Mouse (Mus musculus) brain, embryonic 18.5 days (tissue): ENCODE data around the gene Slfn8.
"Not testable (repeated sequence)": the region's sequence is repeated elsewhere in the genome, so short reads cannot be mapped to it uniquely, and the experiment has no call there.

ENCODE experiments used
- DNase-seq: peaks from one replicate; pipeline ENCODE4 v3.0.0-alpha.2; 2012; ENCODE audit warnings: low read depth, low spot score

Gene Slfn8

DNA sequence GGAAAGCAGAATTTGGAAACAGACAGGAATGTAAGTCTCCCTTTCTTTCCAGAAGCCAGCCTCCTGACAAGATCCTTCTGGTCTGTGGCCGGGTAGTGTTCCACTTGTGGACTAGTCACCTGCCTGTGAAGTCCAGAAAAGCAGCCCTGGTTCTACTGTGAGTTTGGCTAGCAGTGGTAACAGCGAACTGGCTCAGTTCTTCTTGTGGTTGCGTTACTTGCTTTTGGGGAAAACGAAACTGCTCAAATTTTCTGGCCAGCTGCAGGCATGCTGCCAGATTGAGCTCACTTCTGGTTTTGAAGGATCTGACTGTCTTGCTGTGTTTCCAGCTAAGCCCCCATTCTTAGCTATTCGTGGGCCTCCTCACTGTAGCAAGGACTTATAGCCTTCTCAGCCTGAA, at the start of gene Slfn8:
Gene Slfn8 (minus strand): TSS at position 190 of the 400 bp plus-strand sequence.
- no peak for DNase-seq

DNA sequence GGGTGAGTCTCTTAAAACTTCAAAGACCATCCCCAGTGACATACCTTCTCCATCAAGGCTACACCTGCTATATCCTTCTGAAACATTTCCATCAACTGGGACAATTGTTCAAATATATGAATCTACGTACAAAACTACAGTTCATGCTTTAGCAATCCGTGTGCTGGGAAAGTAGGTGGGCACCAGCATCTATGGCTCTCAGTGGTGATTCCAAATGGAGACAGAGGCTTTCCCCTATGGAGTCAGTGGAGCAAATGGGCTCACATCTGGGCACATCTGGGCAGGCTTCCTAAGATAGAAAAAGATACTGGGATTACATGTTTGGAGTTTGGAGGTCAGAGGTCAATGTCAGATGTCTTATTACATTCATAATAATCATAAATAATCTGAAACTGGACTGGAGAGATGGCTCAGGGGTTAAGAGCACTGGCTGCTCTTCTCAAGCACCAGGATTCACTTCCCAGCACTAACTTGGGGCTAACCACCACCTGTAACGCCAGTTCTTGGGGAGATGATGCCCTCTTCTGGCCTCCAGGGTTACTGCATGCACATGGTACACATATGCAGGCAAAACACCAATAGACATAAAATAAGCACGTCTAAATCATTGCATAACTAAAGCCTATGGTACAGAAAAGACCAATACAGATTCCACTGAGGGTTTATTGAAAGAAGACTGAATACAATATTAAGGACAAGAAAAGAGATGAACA, 47.5 kb upstream of the Slfn8 start:
- DNase-seq: no peak

DNA sequence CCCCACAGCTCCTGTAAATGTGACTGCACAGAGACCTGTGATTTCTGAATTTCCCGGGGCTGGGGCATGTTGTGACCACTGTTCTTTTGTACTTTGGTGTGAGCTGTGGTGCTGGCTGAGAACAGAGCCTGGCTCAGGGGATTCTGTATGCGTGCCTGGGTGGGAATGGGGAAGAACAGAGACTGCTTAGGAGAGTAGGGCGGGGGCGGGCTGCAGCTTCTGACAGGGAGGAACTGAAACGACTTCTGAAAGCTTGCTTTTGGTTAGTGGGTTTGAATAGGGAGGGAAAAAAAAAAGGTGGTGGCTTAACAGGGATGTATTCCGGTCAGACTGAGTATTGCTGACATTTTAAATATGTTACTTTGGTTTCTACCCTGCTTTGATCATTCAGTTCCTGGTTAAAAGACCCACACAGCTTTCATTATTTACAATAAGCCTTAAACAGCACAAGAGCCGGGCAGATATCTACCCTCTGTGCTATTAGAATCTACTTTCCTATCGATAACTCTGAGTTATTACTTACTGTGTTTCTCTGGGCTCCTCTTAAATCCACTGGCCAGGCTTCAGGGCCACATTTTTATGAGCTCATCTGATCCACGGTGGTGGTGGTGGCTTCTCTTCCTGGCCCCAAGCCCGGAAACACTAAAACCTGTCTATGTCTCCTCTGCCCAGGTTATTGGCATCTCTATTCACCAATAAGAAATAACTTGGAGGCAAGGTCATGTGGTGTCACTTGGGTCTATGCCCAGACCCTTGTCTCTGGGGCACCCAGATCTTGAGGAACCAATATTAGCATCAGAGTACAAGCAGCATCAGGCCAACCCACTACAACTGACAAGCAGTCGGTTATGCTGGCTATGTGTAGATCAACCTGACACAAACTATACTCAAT, 46.3 kb upstream of the Slfn8 start:
- no peak for DNase-seq

DNA sequence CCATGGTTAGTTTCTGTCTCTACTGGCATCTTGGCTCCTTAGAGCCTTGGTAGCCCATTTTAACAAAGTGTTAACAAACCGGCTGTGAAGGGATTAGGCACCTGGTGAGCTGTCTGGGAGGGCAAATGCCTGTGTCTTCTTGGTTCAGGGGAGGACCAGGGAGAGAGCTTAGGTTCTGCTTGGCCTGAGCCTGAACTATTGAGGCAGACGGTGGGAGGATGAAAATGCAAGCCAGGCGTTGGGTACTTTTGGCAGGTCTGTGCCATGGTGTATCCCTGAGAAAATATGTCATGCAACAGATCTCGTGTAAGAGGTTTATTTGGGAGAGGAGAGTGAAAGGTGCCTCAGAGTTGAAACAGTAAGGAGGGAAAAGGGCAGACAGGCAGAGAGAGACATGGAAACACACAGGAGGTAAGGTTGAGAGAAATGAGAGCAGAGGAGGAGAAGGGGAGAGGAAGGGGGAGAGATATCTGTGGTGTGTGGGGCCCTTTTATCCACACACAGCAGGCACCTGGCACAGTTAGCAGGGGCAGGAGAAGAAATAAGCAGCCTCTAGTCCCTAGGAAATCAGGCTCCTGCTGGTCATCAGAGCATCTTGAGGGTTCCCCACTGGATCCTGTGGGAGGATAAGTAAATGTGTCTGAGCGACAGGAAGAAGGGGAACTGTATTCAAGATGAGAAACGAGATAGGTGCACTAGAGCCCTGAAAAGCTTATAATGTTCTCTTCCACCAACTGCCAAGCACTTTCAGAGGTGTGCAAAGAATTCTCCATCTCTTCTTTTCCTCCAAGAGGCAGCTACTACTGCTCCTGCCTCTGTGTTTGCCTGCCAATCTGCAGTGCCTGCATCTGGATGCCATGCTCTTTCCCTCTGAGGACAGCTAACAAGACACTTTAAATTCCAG, 45.1 kb upstream of the Slfn8 start:
- DNase-seq: no peak

DNA sequence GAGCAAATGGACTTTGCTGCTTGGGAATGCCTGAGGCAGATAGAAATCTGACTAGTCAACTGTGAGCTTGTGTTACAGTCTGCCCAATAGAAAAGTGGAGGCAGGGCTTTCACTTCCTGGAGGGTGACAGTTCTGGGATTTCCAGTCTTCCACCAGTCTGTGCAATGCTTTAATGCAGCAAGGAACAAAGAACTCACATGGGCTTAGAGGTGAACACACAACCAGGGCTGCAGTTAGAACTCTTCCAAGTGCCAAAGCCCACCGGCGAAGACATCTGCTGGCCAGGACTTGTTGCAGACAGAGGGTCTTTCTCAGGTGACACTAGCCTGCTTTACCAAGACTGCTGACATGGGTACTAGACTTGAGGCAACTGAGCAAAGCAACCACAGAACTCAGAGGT, 44.3 kb upstream of the Slfn8 start, which contains the start of gene Slfn2:
Gene Slfn2 (plus strand): TSS at position 167 of the 400 bp plus-strand sequence.
- no peak for DNase-seq

DNA sequence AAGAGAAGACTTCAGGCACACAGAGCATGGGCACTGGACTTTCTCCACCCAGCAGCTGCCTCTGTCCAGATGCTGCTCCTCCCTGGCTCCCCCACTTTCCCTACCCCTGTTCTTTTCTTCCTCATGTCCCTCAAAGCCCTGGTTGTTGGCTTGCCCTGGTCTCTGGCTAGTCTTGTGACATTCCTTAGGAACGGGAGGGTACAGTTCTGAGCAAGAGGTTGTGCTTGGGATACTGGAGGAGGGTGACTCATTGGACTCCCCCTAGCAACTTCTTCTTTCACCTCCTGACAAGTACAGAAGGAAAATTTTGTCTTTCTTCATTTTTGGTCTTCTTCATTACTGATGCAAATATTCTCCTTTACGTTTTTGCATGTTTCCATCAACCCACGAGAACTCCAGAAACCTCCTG, 43.3 kb upstream of the Slfn8 start:
- no peak for DNase-seq

DNA sequence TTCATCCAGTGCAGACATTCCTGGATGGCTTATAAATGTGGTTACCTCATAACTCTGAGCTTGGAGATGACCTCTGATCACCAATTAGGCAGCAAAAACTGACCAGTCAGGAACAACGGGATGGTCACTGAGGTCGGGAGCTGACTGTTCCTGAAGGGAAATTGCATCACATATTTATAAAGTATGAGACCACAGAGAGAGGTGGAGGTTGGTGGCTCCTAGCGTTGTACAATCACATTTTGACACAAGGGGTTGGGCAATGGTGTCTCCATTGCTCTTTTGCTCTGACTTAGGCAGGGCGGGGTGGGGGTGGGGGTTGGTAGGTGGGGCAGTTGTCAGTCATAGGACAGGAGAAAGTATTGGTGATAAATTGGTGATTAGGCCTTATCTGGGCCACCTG, 42.5 kb upstream of the Slfn8 start:
- DNase-seq: no peak

DNA sequence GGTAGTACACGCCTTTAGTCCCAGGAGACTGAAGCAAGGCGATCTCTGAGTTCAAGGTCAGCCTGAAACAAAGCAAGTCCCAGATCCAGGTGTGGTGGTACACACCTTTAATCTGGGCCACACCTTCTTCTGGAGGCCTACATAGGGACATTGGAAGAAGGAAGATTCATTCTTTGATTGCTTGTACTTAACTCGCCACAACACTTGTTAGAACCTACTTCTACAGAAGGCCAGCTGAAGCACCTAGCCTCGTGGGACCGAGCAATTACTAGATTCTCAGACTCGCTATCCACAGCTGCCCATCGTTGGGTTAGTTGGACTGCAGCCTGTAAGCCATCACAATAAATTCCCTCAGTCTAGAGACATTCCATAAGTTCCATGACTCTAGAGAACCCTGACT, 41.2 kb upstream of the Slfn8 start:
- no peak for DNase-seq

DNA sequence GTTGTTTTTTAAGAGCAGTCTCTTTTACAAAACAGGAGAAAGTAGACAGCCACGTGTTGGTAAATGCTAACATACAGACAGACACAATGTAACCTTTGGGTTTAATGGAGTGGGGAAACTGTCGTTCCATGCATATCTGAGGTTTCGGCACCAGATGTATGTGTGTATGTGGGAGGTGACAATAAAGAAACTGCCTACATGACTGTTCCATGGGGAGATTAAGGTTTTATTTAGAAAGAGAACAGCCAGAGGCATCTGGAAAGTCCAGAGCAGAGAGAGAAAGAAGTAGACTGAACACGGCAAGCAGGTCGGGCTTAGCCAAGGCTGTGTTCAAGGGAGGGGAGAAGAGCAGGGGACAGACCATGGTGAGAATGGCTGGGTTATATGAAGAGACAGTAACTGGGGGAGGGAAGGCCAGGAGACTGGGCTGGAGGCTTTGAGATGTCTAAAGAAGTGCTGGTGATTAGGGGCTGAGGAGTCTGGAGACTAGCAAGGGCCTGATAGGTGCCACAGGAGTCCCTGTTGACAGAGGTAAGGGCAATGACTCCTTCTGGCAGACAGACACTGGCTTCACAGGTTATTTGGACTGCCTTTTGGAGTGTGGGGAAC, 39.9 kb upstream of the Slfn8 start:
- no peak for DNase-seq

DNA sequence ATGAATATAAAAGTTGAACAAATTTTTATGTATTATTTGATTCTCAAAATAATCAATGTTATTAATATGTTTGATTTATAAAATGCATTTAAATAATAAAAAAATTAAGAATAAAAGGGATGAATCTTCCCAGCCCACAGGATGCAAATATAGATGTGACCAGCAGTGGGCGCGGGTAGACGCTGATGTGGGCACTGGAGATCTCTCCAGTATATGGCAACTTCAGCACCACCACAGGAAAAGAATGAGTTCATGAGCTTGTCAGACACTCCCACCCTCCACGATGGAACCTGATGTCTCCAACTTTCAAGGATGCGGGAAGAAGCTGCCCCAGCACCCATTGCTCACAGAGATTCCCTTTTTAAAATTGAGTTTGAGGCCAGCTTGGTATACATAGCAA, 37.3 kb upstream of the Slfn8 start:
- DNase-seq: no peak

DNA sequence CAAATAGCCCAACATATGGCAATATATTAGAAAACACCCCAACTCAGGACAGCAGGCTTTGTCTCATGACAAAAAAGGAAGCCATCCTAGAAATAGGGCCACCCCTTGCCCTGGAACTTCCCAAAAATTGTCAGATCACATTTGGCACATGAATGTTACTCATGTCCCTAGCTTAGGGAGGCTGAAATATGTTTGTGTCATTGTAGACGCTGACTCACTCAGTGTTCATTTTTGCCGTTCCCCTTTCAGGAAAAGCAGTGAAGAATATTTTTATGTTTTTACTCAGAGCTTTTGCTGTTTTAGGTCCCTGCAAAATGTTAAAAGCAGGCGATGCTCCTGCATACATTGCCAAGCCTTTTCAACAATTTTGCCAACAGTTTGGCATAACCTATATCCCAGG, 25.0 kb upstream of the Slfn8 start:
- no peak for DNase-seq

DNA sequence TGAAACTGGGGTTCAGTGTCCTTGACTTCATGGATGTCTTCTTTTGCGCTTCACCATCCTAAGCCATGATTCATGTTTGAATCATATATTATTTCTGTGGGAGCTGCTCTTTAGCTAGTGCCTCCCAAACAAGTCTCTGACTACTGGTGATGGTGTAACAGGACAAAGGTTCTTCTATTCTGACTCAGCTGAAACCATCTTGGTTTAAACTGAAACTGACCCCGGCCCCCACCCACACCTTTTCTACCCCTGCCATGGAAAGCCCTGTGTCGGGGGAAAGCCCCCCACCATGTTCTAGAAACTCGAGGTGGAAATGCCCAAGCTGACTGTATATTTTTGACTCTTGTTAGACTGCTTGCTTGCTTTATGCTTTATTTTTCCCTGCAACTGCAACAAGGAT, 23.3 kb upstream of the Slfn8 start:
- DNase-seq: no peak

DNA sequence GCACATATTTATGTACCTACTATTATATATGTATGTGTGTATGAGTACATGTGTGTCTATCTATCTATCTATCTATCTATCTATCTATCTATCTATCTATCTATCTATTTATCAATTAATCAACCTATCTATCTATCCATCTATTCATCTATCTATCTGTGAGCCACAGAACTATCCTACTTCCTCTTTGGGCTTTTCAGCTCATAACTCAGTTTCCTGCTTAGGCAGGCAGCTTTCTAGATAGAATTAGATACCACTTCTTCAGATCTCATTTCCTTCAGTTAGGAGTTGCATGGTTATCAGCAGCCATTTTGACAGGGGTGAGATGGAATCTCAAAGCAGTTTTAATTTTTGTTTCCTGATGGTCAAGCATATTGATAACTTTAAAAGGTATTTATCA, 20.4 kb upstream of the Slfn8 start:
- no peak for DNase-seq

DNA sequence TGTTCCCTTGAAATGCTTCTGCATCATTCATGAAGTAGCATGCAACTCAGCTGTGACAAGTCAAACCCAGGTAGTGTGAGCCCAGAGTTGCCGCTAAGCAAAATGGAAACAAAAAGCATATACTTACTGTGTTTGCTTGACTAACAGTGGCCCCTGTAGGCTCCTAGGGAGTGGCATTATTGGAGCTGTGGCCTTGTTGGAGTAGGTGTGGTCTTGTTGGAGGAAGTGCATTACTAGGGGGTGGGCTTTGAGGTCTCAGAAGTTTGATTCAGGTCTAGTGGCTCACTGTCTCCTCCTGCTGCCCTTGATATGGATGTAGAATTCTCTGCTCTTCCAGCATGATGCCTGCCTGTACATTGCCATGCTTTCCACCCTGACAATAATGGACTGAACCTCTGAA, 19.7 kb upstream of the Slfn8 start:
- DNase-seq: no peak

DNA sequence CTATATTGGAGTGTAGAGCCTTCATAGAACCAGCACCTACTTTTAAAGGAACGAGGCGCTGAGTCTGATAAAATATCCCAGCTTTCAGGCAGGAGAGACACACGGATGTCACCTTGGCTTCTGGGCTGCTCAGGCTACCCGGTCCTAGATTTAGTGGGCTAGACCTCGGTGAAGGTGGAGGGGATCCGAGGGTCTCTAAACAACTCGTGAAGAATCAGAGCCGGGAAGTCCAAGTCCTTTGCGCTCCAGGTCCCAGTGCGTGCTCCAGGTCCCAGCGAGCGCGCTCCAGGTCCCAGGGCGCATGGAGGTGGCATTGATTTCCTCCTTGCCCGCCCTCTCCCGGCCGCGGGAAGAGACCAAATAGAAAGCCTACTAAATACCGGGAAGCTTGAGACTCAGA, 19.2 kb upstream of the Slfn8 start:
- no peak for DNase-seq

DNA sequence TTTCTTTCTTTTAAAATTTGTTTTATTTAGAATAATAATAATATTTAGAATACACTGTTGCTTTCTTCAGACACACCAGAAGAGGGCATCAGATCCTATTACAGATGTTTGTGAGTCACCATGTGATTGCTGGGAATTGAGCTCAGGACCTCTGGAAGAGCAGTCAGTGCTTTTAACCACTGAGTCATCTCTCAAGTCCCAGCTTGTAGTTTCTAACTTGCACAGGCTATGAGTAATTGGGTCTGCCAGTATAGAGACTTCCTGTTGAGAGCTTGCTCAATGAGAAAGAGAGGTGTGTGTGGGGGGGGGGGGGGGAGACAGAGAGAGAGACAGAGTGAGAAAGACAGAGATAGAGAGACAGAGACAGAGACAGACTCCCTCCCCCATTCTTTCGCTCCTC, 18.5 kb upstream of the Slfn8 start:
- no peak for DNase-seq

DNA sequence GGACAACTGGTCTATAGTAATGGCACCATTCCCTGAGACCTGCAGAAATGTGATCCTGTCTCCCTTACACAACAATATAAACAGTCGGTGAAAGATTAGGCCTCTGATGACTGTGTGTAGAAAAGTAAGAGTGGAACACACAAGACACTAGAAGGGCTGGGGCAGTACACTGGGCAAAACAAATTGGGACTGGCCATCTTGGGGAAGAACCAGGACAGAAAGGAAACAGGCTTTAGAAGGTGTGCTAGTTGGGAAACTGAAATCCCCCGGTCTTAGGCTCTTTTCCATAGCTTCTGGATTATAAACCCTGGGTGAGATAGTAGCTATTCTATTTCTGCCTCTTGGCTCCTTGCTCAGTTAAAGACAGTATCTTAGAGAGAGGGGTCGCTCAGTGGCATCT, 18.1 kb upstream of the Slfn8 start:
- DNase-seq: not testable (repeated sequence)

DNA sequence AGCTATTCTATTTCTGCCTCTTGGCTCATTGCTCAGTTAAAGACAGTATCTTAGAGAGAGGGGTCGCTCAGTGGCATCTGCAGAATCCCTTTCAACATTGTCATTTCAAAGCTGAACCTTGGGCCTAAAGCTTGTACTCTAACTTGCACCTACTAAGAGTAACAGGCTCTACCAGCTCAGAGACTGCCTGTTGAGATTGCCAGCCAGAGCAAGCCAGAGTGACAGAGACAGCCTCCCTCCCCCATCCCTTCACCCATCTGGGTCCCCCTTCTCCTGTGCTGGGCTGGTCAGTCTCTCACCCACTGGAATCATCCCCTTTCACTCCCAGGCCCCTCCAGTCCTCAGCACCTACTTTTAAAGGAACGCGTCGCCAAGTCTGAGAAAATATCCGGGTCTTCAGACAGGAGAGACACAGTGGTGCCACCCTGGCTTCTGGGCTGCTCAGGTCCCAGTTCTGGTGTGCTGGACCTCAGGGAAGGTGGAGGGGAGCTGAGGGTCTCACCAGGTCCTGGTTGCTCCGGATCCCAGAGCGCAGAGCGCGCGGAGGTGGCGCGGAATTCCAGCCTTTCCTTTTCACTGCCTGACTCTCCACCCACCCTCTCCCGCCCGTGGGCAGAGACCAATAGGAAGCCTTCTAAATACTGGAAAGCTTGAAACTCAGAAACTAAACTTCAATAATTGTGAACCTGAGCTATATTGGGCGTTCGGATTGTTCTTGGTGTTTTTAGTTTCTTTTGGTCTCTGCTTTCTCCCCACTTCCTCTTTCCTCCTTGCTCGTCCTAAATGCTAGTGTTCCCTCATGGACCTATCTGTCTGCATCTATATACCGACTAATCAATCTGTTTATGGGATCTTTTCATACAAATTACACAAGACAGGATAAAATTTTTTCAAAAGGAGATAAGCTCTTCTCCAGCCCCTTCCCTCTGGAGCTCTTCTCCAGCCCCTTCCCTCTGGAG, 770 bp downstream of the Slfn8 start:
- DNase-seq: not testable (repeated sequence)

DNA sequence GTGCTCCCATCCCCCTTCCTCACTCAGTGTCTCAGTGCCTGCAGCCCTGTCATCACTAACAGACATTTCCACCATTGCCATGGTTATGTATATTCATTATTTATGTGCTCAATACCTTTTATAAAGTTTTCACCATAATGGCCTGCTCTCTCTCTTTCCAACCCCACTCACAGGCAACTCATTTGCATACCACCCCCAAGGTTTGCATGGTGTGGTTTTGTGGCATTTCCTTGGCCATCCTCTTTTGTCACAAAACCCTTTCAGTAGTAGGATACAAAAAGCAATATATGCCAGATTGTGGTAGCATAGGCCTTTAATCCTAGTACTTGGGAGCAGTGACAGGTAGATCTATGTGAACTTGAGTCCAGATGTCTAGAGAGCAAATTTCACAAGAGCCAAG, 4.5 kb downstream of the Slfn8 start:
- DNase-seq: no peak

DNA sequence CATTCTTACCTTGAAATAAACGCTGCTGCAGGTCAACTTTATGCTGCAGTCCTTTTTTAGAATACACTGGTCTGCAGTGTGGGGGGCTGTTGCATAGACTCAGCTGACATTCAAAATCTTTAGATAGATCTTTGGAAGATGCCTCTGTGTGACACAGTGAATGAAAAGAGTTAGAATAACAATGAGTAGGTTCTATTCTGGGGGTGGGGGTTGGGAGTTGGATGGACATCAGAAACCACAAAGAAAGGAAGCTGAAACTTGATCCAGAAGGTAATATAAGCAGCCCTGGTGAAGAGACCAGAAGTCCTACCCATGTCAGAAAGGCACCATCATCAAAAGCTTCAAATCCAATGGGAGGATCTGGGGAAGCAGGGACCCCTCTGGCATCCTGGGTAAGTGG, 7.3 kb downstream of the Slfn8 start:
- DNase-seq: no peak
